Mouse (Mus musculus) MEL (cell line): Measurements from ENCODE around the gene Myl4. TPM values are rescaled to one million over a fixed set of nuclear protein-coding genes. Genes with fewer than 3 reads are reported as not detected.

Experiments
- DNase-seq: peaks from one replicate; pipeline ENCODE4 v3.0.0; 2011; ENCODE audit warnings: low read depth, low spot score
- H3K27ac ChIP-seq: 2 replicates; pipeline ENCODE4 v1.5.1; 2012; ENCODE audit warnings: low read depth, mild to moderate bottlenecking, control low read depth, low read length, moderate library complexity; ENCODE audit not compliant: control insufficient read depth
- H3K27me3 ChIP-seq, 2 experiments: fragments of 150-350 bp in 1 of 2; sonication (generic) in 1 of 2; 2 replicates each; pipeline ENCODE4 v1.6.1; 2012; ENCODE audit warnings: low read length in 2 of 2, mild to moderate bottlenecking in 2 of 2, improper control_type of control experiment in 1 of 2, moderate library complexity in 1 of 2; ENCODE audit not compliant: insufficient read depth in 2 of 2, control insufficient read depth in 1 of 2
- H3K36me3 ChIP-seq, 2 experiments: 2 replicates each; pipeline ENCODE4 v1.6.1; 2012 to 2014; ENCODE audit warnings: low read length in 2 of 2, improper control_type of control experiment in 1 of 2, inconsistent platforms in 1 of 2, mild to moderate bottlenecking in 1 of 2; ENCODE audit not compliant: insufficient read depth in 2 of 2, control insufficient read depth in 1 of 2
- H3K4me1 ChIP-seq, 2 experiments: fragments of 150-350 bp in 1 of 2; sonication (generic) in 1 of 2; 2 replicates each; pipeline ENCODE4 v1.6.1; 2012; ENCODE audit warnings: low read length in 2 of 2, improper control_type of control experiment in 1 of 2, mild to moderate bottlenecking in 1 of 2; ENCODE audit not compliant: insufficient read depth in 2 of 2, control insufficient read depth in 1 of 2
- H3K4me3 ChIP-seq, 2 experiments: fragments of 150-350 bp in 1 of 2; sonication (generic) in 1 of 2; 2 replicates each; pipeline ENCODE4 v1.5.1; 2012; ENCODE audit warnings: low read depth in 2 of 2, low read length in 2 of 2, mild to moderate bottlenecking in 2 of 2, moderate library complexity in 2 of 2, control low read depth in 1 of 2, improper control_type of control experiment in 1 of 2; ENCODE audit not compliant: control insufficient read depth in 1 of 2, insufficient read depth in 1 of 2
- H3K79me2 ChIP-seq: 2 replicates; pipeline ENCODE4 v1.6.1; 2012; ENCODE audit warnings: mild to moderate bottlenecking, low read length, moderate library complexity; ENCODE audit not compliant: control insufficient read depth, poor library complexity, insufficient read depth
- H3K9ac ChIP-seq: 2 replicates; pipeline ENCODE4 v1.6.1; 2012; ENCODE audit warnings: low read depth, mild to moderate bottlenecking, control low read depth, low read length, moderate library complexity; ENCODE audit not compliant: control insufficient read depth, poor library complexity, severe bottlenecking
- H3K9me3 ChIP-seq: fragments of 150-350 bp; sonication (generic); replicated peaks from 2 replicates; pipeline ENCODE4 v1.6.1; 2012; ENCODE audit warnings: mild to moderate bottlenecking, low read length, improper control_type of control experiment, moderate library complexity; ENCODE audit not compliant: insufficient read depth
- BHLHE40 ChIP-seq: IDR thresholded peaks from 2 replicates; pipeline ENCODE4 v1.6.1; 2012; ENCODE audit warnings: low read depth, mild to moderate bottlenecking, inconsistent platforms, low read length, improper control_type of control experiment, borderline replicate concordance
- CHD1 ChIP-seq: IDR thresholded peaks from 2 replicates; pipeline ENCODE4 v1.6.1; 2012; ENCODE audit warnings: low read depth, mild to moderate bottlenecking, inconsistent platforms, low read length, improper control_type of control experiment
- CHD2 ChIP-seq: IDR thresholded peaks from 2 replicates; pipeline ENCODE4 v1.6.1; 2011; ENCODE audit warnings: low read length, improper control_type of control experiment
- CTCF ChIP-seq, 3 experiments: IDR thresholded peaks in 2 of 3; conservative IDR thresholded peaks in 1 of 3; 2 replicates each; pipeline ENCODE4 v1.5.1; 2011 to 2012; ENCODE audit warnings: low read length in 3 of 3, low read depth in 2 of 3, mild to moderate bottlenecking in 2 of 3, improper control_type of control experiment in 1 of 3, inconsistent platforms in 1 of 3, mixed read lengths in 1 of 3, moderate library complexity in 1 of 3; ENCODE audit not compliant: control insufficient read depth in 1 of 3, insufficient read depth in 1 of 3, poor library complexity in 1 of 3, severe bottlenecking in 1 of 3
- E2F4 ChIP-seq: IDR thresholded peaks from 2 replicates; pipeline ENCODE4 v1.6.1; 2011; ENCODE audit warnings: low read depth, low read length, improper control_type of control experiment, borderline replicate concordance
- ELF1 ChIP-seq: IDR thresholded peaks from 2 replicates; pipeline ENCODE4 v1.6.1; 2014; ENCODE audit warnings: low read depth, mild to moderate bottlenecking, inconsistent platforms, low read length, improper control_type of control experiment, moderate library complexity
- EP300 ChIP-seq, 2 experiments: IDR thresholded peaks; 2 replicates each; pipeline ENCODE4 v1.6.1; 2011; ENCODE audit warnings: improper control_type of control experiment in 2 of 2, low read length in 2 of 2, low read depth in 1 of 2, mild to moderate bottlenecking in 1 of 2
- ETS1 ChIP-seq: IDR thresholded peaks from 2 replicates; pipeline ENCODE4 v1.6.1; 2012; ENCODE audit warnings: low read depth, mild to moderate bottlenecking, inconsistent platforms, low read length, improper control_type of control experiment, moderate library complexity
- GABPA ChIP-seq: IDR thresholded peaks from 2 replicates; pipeline ENCODE4 v1.6.1; 2012; ENCODE audit warnings: low read depth, mild to moderate bottlenecking, inconsistent platforms, low read length, improper control_type of control experiment, moderate library complexity
- GATA1 ChIP-seq: IDR thresholded peaks from 2 replicates; pipeline ENCODE4 v1.6.1; 2011; ENCODE audit warnings: low read depth, low read length, improper control_type of control experiment
- HCFC1 ChIP-seq: IDR thresholded peaks from 2 replicates; pipeline ENCODE4 v1.6.1; 2012; ENCODE audit warnings: low read depth, mild to moderate bottlenecking, inconsistent platforms, low read length, improper control_type of control experiment, moderate library complexity
- JUND ChIP-seq: IDR thresholded peaks from 2 replicates; pipeline ENCODE4 v1.6.1; 2011; ENCODE audit warnings: low read depth, mild to moderate bottlenecking, improper control_type of control experiment, low read length
- KAT2A ChIP-seq: conservative IDR thresholded peaks from 2 replicates; pipeline ENCODE4 v1.6.1; 2012; ENCODE audit warnings: low read depth, low read length, improper control_type of control experiment, inconsistent platforms
- MAFK ChIP-seq: IDR thresholded peaks from 2 replicates; pipeline ENCODE4 v1.6.1; 2011; ENCODE audit warnings: low read depth, mild to moderate bottlenecking, low read length, improper control_type of control experiment, borderline replicate concordance
- MAZ ChIP-seq: IDR thresholded peaks from 2 replicates; pipeline ENCODE4 v1.6.1; 2012; ENCODE audit warnings: low read depth, mild to moderate bottlenecking, inconsistent platforms, low read length, improper control_type of control experiment
- MEF2A ChIP-seq: IDR thresholded peaks from 2 replicates; pipeline ENCODE4 v1.6.1; 2014; ENCODE audit warnings: low read depth, mild to moderate bottlenecking, inconsistent platforms, low read length, improper control_type of control experiment; ENCODE audit not compliant: poor library complexity, insufficient replicate concordance, severe bottlenecking; ENCODE audit errors: extremely low read depth
- MXI1 ChIP-seq: IDR thresholded peaks from 2 replicates; pipeline ENCODE4 v1.6.1; 2011; ENCODE audit warnings: mild to moderate bottlenecking, low read depth, low read length, improper control_type of control experiment
- MYB ChIP-seq: IDR thresholded peaks from 2 replicates; pipeline ENCODE4 v1.6.1; 2011; ENCODE audit warnings: mild to moderate bottlenecking, low read depth, low read length, improper control_type of control experiment
- NELFE ChIP-seq: IDR thresholded peaks from 2 replicates; pipeline ENCODE4 v1.6.1; 2011; ENCODE audit warnings: low read depth, low read length, improper control_type of control experiment
- NRF1 ChIP-seq: IDR thresholded peaks from 2 replicates; pipeline ENCODE4 v1.6.1; 2014; ENCODE audit warnings: low read depth, mild to moderate bottlenecking, inconsistent platforms, low read length, improper control_type of control experiment, moderate library complexity; ENCODE audit not compliant: poor library complexity, insufficient read depth, severe bottlenecking
- RAD21 ChIP-seq: IDR thresholded peaks from 2 replicates; pipeline ENCODE4 v1.6.1; 2011; ENCODE audit warnings: mild to moderate bottlenecking, low read depth, low read length, improper control_type of control experiment
- SIN3A ChIP-seq: IDR thresholded peaks from 2 replicates; pipeline ENCODE4 v1.6.1; 2012; ENCODE audit warnings: low read length, improper control_type of control experiment, inconsistent platforms
- TAL1 ChIP-seq: IDR thresholded peaks from 2 replicates; pipeline ENCODE4 v1.6.1; 2012; ENCODE audit warnings: mild to moderate bottlenecking, inconsistent platforms, low read length, moderate library complexity, mixed read lengths
- TBP ChIP-seq: IDR thresholded peaks from 2 replicates; pipeline ENCODE4 v1.8.0; 2011; ENCODE audit warnings: low read depth, low read length, improper control_type of control experiment
- TCF12 ChIP-seq: IDR thresholded peaks from 2 replicates; pipeline ENCODE4 v1.6.1; 2014; ENCODE audit warnings: low read depth, mild to moderate bottlenecking, inconsistent platforms, low read length, improper control_type of control experiment, moderate library complexity
- USF1 ChIP-seq: IDR thresholded peaks from 2 replicates; pipeline ENCODE4 v1.6.1; 2014; ENCODE audit warnings: low read depth, mild to moderate bottlenecking, inconsistent platforms, low read length, improper control_type of control experiment, moderate library complexity
- USF2 ChIP-seq, 2 experiments: IDR thresholded peaks; 2 replicates each; pipeline ENCODE4 v1.6.1; 2011 to 2012; ENCODE audit warnings: improper control_type of control experiment in 2 of 2, low read length in 2 of 2, borderline replicate concordance in 1 of 2, inconsistent platforms in 1 of 2, low read depth in 1 of 2, mild to moderate bottlenecking in 1 of 2; ENCODE audit not compliant: insufficient read depth in 1 of 2
- ZC3H11A ChIP-seq: IDR thresholded peaks from 2 replicates; pipeline ENCODE4 v1.6.1; 2012; ENCODE audit warnings: low read depth, mild to moderate bottlenecking, inconsistent platforms, low read length, improper control_type of control experiment
- ZKSCAN1 ChIP-seq: IDR thresholded peaks from 2 replicates; pipeline ENCODE4 v1.6.1; 2012; ENCODE audit warnings: low read depth, mild to moderate bottlenecking, inconsistent platforms, low read length, improper control_type of control experiment, moderate library complexity
- polyA plus RNA-seq, 2 experiments: library from polyadenylated mRNA; stranded (reverse) in 1 of 2; unstranded in 1 of 2; fragments of >175 nt in 1 of 2; fragments of >200 nt in 1 of 2; gene quantifications; 2 replicates each; pipeline versions ENCODE4 v1.2.1 to v1.2.4; 2012; ENCODE audit warnings: low replicate concordance in 2 of 2, low read depth in 1 of 2; ENCODE audit not compliant: insufficient read length in 2 of 2, insufficient read depth in 1 of 2, missing spikeins in 1 of 2
- total RNA-seq: library from RNA; depleted of rRNA; stranded (reverse); fragments of 300-350 nt; gene quantifications from 2 replicates; pipeline ENCODE4 v1.2.3, GENCODE M21; 2012

The Myl4 gene
- total and polyA plus RNA-seq, 3 experiments: 0.29 to 1.3 TPM; not detected in 1

DNA sequence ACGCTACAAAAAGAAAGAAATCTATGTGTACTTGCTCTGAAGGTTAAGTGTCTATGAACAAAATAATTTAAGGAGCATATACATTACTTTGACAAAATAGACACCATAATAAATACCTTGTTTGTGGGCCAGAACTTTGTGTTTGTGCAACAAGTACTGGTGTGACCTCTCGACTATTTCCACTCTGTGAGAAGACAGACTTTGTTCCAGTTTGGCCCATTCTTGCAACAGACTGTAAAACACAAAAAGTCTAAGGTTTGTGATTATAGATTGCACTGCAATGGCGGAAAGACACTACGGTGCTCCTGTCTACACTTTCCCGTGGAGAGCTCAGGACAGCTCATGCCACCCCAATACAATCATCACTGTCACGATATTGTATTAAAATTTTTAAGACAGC lies 24.5 kb upstream of the Myl4 start:
- Histone ChIP-seq H3K9me3 (no peaks in the 10 kb centered on the region), H3K27ac (no peak overlapping the region), H3K4me3 (no peak overlapping the region), H3K9ac (no peak overlapping the region), H3K4me1 (no peaks in the 10 kb centered on the region; a peak in 1 of 4 replicates), H3K36me3 (peaks cover 4 to 62% of the 10 kb centered on the region in 2 experiments; a peak in 3 of 4 replicates), H3K79me2 (no peaks in the 10 kb centered on the region), H3K27me3 (no peaks in the 10 kb centered on the region)
- no peak for DNase-seq
- TF ChIP-seq CHD2 (no peak), GATA1 (no peak), MAFK (no peak), MAZ (no peak), E2F4 (no peak), MYB (no peak), BHLHE40 (no peak), RAD21 (no peak), SIN3A (no peak), CTCF (IDR thresholded peaks at IDR 0.05 in 2 of 3, conservative IDR thresholded peaks at IDR 0.05 in 1 of 3; ENCODE audit: control insufficient read depth in 1 of 3, insufficient read depth in 1 of 3, low read depth in 2 of 3, low read length in 3 of 3, poor library complexity in 1 of 3, severe bottlenecking in 1 of 3) (no peak), JUND (no peak), CHD1 (no peak), ETS1 (no peak), ELF1 (no peak), HCFC1 (no peak)

DNA sequence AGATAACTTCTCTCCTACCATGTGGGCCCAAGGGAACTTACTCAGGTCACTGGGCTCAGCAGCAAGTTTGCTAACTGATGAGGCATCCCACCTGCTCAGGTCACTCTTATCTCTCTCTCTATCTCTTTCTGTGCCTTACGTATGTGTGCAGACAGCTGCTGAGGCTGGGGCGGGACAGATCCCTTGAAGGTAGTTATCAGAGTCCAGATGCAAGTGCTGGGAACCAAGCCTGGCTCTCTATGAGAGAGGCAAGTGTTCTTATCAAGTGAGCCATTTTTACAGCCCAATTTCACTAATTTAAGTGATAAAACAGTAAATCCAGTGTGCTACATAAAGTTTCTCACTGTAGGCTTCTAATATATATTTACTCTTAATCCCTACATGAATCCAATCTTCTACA lies 13.6 kb upstream of the Myl4 start:
- TF ChIP-seq ZKSCAN1 (no peak), TCF12 (peak; percentile 90), USF2 (IDR thresholded peaks at IDR 0.05; ENCODE audit: borderline replicate concordance in 1 of 2, insufficient read depth in 1 of 2, low read depth in 1 of 2, low read length in 2 of 2) (no peak), CTCF (IDR thresholded peaks at IDR 0.05 in 2 of 3, conservative IDR thresholded peaks at IDR 0.05 in 1 of 3; ENCODE audit: control insufficient read depth in 1 of 3, insufficient read depth in 1 of 3, low read depth in 2 of 3, low read length in 3 of 3, poor library complexity in 1 of 3, severe bottlenecking in 1 of 3) (no peak), E2F4 (no peak), CHD2 (no peak), GABPA (no peak), TBP (no peak), MEF2A (0 out of 2 replicates have a peak, but pooled peaks have one; percentile 22), ZC3H11A (no peak), MAZ (no peak), USF1 (no peak), MXI1 (no peak), EP300 (IDR thresholded peaks at IDR 0.05; ENCODE audit: low read depth in 1 of 2, low read length in 2 of 2) (peak; percentile 71 to 78), ETS1 (peak; percentile 89), NRF1 (no peak), KAT2A (no peak), SIN3A (peak; percentile 45; the same call in 1 of the 2 replicates), GATA1 (peak; percentile 77), TAL1 (peak; percentile 49), NELFE (no peak)
- TF ChIP-seq, all 39 proteins: peak for 7
- peaks cover 21 to 22% of the 10 kb centered on the region in 2 experiments for H3K4me1 ChIP-seq
- peak; percentile 70 for DNase-seq
- peaks cover 28 to 31% of the 10 kb centered on the region in 2 experiments for H3K36me3 ChIP-seq
- H3K9me3 ChIP-seq: no peaks in the 10 kb centered on the region
- no peak overlapping the region for H3K9ac ChIP-seq
- no peaks in the 10 kb centered on the region for H3K27me3 ChIP-seq
- peaks cover 37% of the 10 kb centered on the region for H3K79me2 ChIP-seq
- no peak overlapping the region for H3K27ac ChIP-seq
- no peak overlapping the region for H3K4me3 ChIP-seq
